Mouse (Mus musculus) left cerebral cortex, postnatal 25 days (tissue): ENCODE measurements at regions not wholly inside any gene's neighbourhood (a gene's known extent, or its start where the extent isn't known, plus 50 kb on each side); places are given as distances from the start of the nearest gene placed in this dataset.

Experiments used
- DNase-seq, 2 experiments: peaks; one replicate each; pipeline ENCODE4 v3.0.0; 2022; ENCODE audit warnings: low spot score in 2 of 2, mixed read lengths in 1 of 2
- intact Hi-C: fragments of 180-260 bp; cut with DNase I; formaldehyde crosslinking; loops from one replicate; pipeline ENCODE4 v1.15.1; 2025

DNA sequence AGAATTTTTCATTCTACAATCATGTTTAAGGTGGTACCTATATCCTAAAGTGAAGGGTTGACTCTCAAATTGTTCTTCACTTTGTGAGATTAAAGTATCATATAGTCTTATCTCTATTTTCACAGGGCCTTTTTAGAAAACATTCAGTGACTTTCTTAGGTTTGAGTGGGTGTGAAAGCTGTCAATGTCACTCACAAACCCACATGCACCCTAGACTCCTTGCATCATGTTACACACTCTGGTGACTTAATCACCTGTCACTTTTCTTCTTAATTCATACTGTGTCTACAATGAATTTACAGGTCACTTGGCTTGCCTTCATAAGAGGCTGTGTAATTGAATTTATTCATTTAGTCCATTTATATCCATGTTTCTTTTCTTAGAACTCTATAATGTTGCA is 1026.8 kb upstream of the Alcam start:
- DNase-seq, result no peak
- intact Hi-C loops, result no loop called here

DNA sequence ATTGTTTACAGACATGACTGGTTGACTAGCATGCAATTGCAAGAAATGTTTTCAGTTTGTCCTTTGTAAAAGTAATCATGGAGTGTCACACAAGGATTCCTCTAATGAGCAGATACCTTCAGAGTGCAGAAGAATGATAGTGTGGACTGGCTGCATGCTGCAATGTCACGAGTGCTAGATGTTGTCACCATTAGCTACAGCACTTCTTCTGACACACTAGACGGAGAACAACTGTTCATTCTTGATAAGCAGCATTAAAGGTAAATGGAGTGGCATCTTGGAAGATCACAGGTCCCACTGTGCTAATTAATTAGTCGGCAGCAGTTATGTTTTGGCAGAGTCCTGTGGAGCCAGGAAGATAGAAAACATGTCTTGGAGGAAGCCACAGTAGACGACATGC is 985.6 kb upstream of the Alcam start:
- intact Hi-C loops, result no loop called here

DNA sequence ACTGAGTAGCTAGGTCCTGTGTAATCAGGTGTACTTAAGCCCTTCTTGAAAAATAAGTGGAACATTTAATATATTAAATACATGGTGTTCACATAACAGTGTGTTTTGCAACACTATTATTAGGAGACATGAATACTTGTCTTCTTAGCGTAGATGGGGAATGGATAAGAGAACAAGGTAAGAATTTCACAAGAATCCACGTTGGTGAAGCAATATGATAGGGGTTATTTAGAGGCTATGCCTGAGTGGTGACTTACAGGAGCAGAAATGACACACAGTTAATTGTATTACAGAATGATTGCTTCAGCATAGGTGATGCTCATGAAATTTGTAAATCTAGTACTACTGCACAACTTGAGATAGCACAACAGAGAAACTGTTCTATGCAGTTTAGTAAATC is 964.5 kb upstream of the Alcam start:
- intact Hi-C loops, result no loop called here

More for the DNA sequence above, 985.6 kb upstream of the Alcam start:
- DNase-seq, result no peak

DNA sequence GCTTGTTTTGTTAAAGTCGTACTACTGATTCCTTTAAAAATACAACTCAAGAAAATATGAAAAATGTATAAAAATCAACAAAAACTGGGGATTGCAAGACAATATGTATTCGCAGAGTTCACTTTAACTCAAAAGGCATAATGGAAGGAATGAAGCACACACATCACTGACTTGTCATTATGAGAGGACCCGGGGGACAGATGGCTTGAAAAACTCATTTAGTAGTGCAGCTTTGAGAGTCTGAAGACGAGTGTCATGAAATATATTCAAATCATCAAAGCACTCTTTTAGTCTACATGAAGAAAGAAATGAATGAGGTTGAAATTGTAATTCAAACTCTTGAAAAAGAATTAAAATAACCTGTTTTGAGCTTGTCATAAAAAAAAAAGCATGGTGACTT is 931.3 kb upstream of the Alcam start:
- DNase-seq, result no peak
- intact Hi-C loops, result no loop called here

More for the DNA sequence above, 964.5 kb upstream of the Alcam start:
- DNase-seq, result no peak

DNA sequence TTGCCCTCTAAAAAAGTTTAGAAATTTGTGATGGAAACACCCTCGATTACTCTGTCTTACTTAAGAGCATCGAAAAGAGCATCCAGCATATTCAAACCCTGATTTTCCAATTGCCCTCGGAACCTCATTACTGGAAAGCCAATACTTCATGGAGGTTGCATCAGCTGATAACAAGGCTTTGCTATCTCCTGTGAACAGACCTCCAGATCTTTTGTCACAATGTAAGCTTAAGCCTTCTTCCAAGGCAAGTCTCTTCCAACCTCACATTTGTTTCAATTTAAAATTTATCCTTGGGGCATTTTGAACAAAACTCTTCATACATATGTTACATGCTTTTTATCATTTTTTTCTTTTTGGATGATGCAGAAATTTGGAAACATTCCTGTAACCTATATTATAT is 888.3 kb upstream of the Alcam start:
- intact Hi-C loops, result no loop called here
- DNase-seq, result no peak

DNA sequence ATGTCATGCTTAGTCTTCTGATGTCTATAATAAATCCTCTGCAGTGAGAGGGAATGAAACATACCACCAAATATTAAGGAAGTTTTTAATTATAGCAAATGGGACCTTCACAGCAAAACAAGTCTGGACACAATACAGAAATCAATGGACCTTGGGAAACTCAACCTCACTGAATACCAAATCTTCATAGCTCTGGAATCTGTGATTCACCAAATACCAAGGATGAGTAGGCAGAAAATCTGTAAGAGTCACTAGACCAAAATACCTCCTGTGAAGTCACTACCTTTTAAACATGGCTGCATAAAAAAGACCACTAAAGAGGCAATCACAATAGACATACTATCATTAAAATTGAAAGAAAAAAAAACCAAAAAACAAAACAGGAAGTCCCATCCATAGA is 872.5 kb upstream of the Alcam start:
- intact Hi-C loops, result no loop called here
- DNase-seq, result no peak

DNA sequence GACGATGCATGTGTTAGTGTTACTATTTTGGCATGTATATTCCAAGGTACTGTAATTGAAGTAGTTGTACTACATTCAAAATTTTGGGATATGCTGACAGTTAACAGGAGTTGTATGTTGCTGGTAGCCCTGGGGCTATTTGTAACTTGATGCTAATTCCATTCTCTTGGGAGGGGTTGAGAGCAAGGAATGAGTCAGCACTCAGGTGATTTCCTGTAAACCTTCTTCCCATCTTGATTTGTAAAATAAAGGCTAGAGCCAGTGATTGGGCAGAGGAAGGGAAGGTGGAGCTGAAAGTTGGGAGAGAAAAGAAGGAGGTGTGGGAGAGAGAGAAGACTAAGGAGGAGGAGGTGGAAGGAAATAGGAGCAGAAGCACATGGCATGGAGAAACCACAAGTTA is 838.2 kb upstream of the Alcam start:
- intact Hi-C loops, result no loop called here
- no peak for DNase-seq

DNA sequence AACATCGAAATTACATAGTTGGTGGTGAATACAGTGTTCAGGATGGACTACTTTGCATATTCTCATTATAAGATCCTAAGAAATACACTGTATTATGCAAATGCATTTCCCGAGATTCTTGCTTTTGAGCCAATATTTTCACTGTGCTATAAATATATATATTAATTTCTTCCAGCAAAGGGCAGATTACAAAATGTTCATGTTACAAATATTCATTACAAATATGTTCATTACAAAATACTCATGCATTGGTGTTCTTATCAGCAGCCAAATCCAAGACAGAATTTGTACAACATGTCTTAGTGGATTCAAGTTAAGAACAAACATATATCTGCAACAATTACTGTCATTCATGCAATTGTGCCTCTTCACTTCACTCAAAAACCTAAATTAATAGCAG is 828.1 kb upstream of the Alcam start:
- DNase-seq, result no peak
- intact Hi-C loops, result no loop called here

DNA sequence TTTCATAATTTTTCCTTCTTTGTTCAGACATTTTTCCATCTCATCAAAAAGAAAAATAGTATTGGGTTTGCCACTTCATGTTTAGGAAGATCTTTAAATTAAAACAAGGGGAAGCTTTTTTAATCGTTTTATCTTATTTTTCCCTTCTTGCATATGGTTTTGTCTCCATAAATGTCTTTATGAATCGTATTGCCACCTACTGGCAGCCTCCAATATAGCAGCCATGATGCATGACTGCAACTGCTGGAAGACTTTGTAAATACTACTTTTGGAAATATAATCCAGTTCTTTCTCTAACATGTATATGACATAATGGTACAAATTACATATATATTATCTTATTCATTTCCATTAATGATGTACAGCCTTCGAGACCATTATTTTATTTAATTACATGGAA is 812.2 kb upstream of the Alcam start:
- intact Hi-C loops, result loop anchor here (2.0 kb wide), 2 partner anchors 813 to 955 kb away; no protein-coding TSS in a partner anchor

DNA sequence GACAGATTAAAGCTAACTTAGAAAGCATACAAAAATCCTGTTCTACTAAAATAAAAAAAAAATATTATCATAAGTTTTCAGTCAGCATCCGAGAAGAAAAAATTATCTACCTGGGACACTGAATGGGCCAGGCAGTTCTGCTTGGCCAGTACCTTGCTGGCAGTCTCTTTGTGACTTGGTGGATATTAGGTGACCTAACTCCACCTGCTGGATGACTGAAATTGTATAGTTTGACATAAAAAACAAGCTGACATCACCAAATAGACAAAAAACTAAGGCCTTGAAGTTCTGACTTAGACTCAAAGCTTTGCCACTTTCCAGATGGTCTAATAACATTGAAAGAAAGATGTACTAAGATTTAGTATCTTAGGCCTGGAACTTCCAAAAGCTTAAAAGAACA is 791.5 kb upstream of the Alcam start:
- intact Hi-C loops, result no loop called here
- peak in 1 of 2 experiments; percentile 2 for DNase-seq

More for the DNA sequence above, 812.2 kb upstream of the Alcam start:
- peak; percentile 64 to 80 for DNase-seq

DNA sequence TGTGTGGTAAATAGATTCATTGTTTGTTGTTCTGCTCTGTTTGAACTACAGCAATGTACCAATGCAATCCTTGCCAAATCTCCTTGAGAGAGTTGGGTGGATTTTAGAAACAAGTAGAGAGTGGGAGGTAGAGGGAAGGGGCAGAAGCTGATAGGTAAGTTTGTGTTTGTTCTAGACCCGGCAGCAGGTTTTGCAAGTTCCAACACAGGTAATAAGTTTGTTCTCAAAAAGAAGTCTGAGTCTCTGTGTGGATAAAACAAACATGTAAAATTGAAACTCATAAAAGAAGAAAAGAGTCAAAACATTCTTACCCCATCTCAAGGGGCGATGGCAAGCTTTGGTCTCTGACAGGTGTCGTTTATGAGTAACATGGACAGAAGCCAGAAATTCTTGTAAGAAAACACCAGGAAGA is 788.3 kb upstream of the Alcam start:
- intact Hi-C loops, result no loop called here
- no peak for DNase-seq

DNA sequence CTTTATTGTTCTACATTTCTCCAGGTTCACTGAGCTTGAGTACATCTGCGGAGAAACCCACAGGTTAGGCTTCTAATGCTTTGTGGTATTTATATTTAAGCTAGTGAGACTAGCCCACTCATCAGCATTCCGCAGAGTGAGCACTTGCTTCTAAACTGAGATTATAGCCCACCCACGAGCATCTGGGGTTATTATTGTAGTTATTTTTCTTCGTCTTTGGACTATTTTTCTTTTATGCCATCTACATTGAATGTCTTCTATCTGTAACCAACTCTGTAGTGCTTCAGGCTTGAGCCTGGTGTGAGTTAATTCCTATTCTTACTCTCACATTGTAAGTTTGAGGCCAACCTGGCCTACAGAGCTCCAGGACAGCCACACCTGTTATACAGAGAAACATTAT is 765.0 kb upstream of the Alcam start:
- peak; percentile 4 to 76 for DNase-seq
- intact Hi-C loops, result no loop called here

DNA sequence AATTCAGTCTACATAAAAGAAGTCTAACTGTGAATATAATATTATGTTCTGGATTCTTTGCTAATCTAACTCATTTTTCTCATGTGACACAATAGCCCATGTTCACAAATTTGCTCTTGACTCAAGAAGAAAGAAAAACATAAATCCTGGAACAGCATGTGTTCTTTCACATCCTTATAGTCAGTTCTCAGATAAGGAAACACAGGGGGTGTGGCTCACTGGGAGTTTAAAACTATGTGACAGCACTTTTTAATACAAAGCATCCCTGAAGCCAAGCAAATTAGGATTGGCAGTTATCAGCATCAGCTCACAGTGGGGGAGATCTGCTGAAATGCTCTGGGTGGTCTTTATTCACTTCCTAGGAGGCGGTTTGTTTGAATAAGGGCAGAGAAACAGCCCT is 747.6 kb upstream of the Alcam start:
- intact Hi-C loops, result no loop called here
- no peak for DNase-seq

DNA sequence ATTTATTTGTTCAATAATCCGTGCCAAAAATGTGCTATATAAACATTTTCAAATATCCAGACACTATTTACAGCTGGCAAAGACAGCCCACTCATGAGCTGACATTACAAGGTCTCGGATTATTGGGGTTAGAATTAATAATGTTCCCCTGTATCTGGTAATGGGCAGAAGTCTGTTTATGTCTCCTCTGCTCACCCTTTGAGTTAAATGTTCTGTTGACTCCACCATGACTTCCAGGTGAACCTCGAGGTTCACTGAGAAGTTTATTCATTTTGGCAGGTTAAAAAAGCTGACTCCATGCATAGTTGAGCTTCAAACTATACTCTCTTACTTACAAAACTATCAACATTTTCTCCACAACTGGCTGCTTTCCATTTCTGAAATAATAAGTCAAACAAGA is 732.6 kb upstream of the Alcam start:
- intact Hi-C loops, result no loop called here
- DNase-seq, result no peak

DNA sequence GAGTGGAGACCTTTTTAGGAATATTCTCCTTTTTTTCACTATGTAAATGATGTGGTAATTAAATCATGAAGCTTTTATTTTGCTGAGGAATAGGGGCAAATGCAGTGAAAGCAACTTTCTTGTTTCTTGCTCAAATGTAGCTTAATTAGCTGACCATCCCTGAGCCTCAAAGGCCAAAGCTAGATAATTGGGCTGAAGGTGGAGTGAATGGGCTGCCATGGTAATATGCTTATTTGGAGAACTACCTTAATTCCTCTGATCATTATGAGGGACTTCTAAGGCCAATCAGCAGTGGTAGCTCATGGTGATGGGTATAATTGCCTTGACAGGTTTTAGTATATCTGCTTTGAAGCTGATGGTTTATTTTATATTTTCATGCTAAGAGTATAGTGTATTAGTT is 702.5 kb upstream of the Alcam start:
- DNase-seq, result no peak
- intact Hi-C loops, result no loop called here

DNA sequence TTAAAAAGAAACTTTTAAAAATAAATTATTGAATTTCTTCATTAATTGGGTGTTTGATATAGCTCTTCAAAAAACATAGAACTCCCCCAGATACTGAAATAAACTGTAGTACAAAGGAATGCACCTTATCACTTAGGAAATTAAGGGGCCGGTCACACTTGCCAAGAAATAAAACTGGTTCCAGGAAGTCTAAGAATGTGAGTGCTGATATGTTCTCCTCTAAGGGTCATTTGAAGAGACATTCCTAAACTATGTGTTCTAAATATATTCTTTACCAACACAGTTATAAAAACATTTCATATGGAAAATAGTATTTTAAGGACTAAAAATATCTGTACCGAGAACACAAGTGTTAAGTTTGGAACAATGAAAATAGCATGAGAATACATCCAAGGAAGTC is 676.8 kb upstream of the Alcam start:
- DNase-seq, result no peak
- intact Hi-C loops, result no loop called here

DNA sequence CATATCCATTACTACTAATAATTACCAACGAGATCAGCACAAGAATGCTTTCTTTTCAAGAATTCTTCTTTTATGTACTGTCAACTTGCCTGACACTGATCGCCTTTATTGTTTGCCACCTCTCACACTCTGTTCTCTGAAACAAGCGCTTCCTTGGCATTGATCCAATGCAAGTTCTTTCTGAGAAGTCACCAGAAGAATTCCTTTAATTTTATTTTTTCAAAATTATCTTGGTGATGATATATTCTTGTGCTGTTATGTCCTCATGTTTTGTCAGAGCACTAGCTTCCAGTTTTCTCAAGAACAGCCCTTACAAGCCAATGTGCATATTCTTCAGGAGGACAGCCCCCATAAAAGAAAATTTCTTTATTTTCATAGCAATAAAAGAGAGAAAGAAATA is 654.9 kb upstream of the Alcam start:
- intact Hi-C loops, result no loop called here
- no peak for DNase-seq

DNA sequence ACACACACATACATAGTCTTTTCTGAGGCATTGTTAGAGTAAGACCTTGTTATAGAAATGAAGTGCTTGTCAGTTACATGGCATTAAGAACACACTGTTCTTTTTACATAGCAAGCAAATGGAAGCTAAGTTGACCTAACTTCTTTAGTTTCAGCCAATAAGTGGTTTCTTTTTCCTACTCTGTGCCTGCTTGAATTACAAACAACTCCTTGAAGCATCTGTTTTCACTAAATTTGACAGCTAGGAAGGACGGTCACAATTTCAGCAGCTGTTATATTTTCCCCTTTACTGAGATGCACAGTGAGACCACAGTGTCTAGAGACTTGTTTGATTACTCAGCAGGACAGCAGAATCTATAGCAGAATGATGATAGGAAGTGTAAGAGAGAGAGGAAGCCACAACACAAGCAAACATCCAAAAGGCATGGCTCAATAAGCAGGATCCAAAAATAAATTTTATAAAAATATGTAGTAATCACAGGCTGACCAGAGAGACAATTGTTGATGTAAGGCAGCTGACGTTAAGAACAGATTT is 641.6 kb upstream of the Alcam start:
- DNase-seq, result no peak
- intact Hi-C loops, result no loop called here

DNA sequence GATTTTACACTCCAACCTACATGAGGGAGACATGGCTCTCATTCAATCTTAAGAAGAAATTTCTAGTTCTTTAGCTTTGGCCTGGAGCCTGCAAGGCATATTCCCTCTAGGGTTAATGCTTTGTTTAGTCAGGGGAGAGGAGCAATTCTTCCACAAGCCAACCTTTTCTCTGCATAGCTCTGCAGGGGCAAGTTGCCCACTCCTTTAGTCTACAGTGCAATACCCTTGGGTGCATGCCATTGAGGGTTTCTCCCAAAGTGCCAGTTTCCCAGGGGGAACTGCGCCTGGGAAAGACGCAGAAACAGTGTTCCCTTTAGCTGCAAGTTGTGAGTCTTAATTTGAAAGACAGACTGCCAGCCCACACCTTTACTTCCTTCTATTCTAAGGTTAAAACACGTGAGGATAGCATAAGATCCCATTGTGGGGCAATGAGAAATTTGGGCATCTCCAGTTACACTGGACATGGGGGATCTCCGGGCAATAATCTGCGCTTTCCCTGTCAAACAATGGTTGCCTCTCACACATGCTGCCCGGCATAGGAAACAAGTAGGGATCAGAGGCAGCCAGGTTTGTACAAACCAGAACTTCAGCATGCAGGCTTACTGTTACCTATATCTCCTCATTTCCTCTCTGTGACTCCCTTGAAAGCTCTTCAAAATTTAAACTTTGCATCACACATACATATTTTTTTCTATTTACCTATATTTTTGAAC is 620.1 kb upstream of the Alcam start:
- peak in 1 of 2 experiments; percentile 3 for DNase-seq
- intact Hi-C loops, result no loop called here

DNA sequence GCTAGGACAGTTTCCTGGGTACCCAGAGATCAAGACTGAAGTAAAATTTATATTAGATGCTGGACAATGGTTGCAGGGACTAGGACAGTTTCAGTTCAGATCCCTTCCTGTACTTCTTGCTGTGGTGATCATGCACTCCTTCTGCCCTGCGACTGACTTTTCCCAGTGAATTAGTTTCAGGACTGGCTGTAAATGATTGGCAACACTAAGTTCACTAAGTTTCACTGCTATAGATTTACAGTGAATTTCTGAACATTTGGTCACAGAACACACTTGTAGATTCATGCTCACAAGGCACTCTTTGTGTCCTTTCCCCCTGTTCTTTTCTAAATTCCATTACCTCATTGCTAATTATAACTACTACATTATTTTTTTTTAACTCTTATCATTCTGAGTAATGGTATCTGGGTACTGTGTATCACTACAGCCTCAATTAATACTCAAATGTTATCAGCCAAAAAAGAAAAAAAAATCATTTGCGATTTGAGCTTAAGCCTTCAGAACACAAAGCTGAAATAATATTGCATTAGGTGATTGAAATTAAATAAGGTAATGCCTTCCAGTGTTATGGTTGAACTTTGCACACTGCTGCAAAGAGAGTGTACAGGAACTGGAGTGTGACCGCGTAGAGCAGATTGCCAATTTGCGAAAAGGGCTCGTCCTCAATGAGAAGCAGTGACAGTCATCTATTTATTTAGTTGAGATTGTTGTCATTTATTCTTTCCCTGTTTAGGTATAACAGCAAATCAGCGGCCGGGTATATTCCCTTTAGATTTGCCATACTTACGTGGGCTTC is 618.2 kb upstream of the Alcam start:
- intact Hi-C loops, result no loop called here

DNA sequence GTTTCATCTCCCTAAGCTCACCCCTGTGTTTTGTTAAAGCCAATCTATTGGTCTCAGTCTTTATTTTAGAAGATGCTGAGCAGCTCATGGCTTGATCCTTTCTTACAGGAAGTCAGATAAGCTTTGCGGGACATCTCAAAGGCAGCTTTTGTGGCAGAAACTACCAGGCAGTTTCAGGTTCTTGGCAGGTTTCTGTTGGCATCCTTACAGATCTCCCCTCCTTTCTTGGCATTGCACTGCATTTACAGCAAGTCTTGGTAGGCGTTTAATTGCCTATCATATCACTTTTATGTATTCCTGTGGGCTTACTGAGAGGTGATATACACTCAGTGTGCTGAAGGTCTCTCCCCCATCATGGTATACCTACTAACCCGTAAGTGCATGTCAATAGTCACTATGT is 610.3 kb upstream of the Alcam start:
- intact Hi-C loops, result no loop called here
- no peak for DNase-seq

More for the DNA sequence above, 618.2 kb upstream of the Alcam start:
- DNase-seq, result no peak
